Mouse (Mus musculus) cerebellum, adult (tissue): ENCODE measurements around the gene Trio.
"Not testable (repeated sequence)": the region's sequence is repeated elsewhere in the genome, so short reads cannot be mapped to it uniquely, and the experiment has no call there.

ENCODE experiments used
- ATAC-seq: cut with Nextera tagmentation; 2 replicates; pipeline ENCODE4 v1.9.2; 2017; ENCODE audit warnings: mild to moderate bottlenecking, moderate library complexity, mixed read lengths; ENCODE audit not compliant: insufficient number of reproducible peaks, low FRiP score, low TSS enrichment

Gene Trio

DNA sequence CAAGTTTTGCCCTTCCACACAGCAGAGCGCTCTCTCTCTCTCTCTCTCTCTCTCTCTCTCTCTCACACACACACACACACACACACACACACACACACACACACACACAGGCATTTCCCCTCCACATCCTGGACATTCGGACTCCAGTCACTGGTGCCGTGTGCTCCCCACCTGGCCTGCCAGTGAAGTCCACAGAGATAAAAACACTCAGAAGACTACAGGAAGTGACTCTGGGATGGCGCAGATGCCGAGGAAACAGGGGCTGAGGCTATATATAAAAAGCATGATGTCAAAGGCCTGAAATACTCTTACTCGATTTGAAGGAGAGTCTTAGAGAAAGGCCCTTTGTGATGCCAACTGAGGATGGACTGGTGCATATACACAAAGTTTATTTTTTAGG is 166.5 kb downstream of the Trio start:
- no peak for ATAC-seq

GRCm38 (mm10) chr15:27858179-27858819 is 167.3 kb downstream of the Trio start:
- ATAC-seq, result no peak

- 0 out of 2 replicates have a peak, but pooled peaks have one; percentile 13 for ATAC-seq
These were observed 168.4 kb downstream of the Trio start for GRCm38 (mm10) chr15:27857242-27857641.

GRCm38 (mm10) chr15:27856050-27856787 is 169.4 kb downstream of the Trio start:
- no peak for ATAC-seq

GRCm38 (mm10) chr15:27851312-27851711 is 174.3 kb downstream of the Trio start:
- no peak for ATAC-seq

- ATAC-seq, result no peak
These were observed 174.7 kb downstream of the Trio start for GRCm38 (mm10) chr15:27850904-27851303.

- ATAC-seq, result no peak
These were observed 175.7 kb downstream of the Trio start for GRCm38 (mm10) chr15:27849910-27850309.

GRCm38 (mm10) chr15:27841696-27842095 is 184.0 kb downstream of the Trio start:
- no peak for ATAC-seq

DNA sequence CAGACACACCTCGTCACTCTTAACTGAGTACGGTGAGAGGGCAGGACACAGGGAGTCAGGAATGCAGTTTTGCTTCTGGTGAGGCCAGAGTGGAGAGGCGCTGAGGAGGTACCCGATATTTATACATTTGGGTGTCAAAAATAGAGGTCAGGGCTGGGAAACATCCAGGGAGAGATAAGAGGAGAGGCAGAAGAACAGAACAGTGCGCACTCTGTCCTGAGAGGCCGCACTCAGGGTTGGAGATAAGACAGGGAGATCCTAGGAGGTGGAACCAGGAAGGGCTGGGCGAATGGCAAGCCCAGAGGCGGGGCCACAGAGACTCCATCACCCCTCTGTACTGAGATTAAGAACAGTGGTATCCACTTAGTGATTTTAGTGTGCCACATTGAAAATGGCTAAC is 185.1 kb downstream of the Trio start:
- ATAC-seq, result 0 out of 2 replicates have a peak, but pooled peaks have one; percentile 24

DNA sequence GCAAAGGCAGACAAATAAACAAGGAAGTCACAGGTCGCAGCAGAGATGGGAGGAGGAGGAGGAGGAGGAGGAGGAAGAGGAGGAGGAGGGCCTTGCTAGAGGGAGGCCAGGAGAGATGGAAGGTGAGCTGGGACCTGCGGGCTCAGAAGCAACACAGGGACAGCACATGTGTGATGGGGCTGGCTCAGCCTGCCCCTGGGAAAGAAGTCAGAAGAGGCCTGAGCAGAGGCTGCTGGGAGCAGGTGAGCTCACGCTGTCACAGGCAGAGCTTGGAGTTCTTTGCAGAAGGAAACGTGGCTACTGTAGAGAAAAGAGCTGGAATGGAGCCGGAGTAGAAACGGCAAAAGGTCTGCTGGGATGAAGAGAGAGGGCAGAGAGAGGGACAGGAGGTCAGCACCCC is 185.5 kb downstream of the Trio start:
- no peak for ATAC-seq

- no peak for ATAC-seq
These were observed 194.0 kb downstream of the Trio start for GRCm38 (mm10) chr15:27831646-27832045.

GRCm38 (mm10) chr15:27827871-27828270 is 197.8 kb downstream of the Trio start:
- not testable (repeated sequence) for ATAC-seq

GRCm38 (mm10) chr15:27826886-27827285 is 198.8 kb downstream of the Trio start:
- no peak for ATAC-seq

GRCm38 (mm10) chr15:27826048-27826637 is 199.5 kb downstream of the Trio start:
- no peak for ATAC-seq

DNA sequence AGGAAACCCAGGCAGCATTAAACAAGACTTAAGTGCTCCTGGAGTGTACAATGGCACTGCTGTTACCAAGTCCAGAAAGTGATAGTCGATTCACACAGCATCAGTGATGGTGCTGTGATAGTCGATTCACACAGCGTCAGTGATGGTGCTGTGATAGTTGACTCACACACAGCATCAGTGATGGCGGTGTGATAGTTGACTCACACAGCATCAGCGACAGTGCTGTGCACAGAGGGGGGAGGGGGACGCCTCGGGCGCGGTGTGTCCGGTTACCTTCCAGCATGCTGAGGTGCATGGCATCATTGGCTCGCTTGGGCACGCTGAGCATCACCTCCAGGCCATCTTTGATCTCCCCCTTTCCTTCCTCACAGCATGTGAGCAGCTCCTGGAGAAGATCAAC is 200.3 kb downstream of the Trio start:
- ATAC-seq, result no peak

DNA sequence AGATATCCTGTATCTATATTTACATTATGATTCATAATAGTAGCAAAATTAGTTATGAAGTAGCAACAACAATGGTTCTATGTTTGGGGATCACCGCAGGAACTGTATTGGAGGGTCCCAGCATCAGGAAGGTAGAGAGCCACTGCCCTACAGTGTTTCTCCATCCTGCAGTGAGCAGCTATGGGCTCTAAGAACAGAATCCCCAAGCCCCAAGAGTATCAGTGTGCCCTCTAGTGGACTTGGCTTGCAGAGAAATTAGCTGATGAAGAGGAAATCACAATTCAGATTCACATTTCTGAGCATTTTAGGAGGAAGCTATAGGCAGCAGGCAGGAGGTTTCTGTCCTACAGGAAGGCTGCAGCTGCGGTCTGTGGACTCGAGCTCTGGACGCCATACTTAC is 202.1 kb downstream of the Trio start:
- ATAC-seq, result no peak

DNA sequence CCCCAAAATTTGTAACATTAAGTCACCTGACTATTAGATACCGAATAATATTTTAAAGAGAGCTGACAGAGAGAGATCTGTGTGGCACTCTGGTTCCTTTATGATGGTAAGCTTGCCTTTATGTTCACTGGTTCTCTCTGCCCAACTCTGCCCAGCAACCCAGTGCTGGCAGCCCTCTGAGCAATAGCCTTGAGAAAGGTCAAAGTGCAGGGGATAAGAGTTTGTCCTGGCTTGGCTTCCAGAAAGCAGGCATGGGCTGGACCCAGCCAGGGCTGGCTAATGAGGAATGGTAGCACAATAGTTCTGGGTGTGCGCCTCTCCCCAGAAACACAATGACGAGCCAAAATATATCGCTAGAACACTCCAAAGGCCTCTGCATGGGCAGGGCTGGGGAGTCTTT is 203.2 kb downstream of the Trio start:
- no peak for ATAC-seq

DNA sequence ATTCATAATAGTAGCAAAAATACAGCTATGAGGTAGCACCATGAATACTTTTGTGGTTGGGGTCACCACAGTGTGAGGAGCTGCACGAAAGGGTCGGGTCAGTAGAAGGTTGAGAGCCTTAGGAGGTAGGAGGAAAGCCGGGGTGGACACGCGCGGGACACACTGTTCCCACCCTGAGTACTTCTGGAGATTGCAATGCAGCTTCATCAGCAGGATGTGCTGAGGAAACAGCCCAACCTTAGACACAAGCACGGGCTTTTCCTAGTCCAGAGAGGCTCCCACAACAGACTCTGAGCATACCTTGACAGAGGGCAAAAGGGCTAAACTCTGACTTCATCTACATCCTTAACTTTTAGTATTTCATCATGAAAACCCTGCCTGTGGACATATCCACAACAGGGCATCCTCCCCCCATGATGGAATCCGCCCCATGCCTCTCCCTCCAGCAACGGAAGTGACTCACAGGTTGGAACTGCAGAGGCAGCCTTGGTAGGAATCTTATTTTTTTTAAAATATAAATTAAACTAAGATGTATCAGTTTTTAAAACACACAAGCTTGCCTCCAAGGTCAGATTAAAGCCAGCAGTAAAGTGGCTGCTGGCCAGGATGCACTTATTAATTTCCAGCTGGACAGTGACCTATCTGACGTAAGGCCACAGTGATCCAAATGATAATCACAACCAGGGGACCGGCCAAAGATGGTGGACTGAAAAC is 203.8 kb downstream of the Trio start:
- ATAC-seq, result no peak

DNA sequence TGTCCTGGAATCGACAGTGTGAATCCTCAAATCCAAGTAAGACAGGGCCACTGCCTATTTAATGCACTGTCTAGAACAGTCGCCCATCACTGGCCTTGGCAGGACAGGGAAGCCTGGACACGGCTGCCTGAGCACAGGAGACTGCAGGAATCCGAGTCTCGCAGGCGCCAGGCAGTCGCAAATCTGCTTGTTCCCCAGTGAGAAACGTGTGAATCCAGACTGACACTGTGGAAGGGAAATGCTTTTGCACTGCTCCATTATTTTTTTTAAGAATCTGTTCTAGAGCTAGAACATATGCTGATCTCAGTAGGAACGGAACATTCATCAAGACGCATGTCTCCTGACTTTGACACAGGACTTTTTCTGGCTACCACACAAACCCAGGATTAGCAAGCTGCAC is 208.6 kb downstream of the Trio start:
- ATAC-seq, result peak; percentile 78

DNA sequence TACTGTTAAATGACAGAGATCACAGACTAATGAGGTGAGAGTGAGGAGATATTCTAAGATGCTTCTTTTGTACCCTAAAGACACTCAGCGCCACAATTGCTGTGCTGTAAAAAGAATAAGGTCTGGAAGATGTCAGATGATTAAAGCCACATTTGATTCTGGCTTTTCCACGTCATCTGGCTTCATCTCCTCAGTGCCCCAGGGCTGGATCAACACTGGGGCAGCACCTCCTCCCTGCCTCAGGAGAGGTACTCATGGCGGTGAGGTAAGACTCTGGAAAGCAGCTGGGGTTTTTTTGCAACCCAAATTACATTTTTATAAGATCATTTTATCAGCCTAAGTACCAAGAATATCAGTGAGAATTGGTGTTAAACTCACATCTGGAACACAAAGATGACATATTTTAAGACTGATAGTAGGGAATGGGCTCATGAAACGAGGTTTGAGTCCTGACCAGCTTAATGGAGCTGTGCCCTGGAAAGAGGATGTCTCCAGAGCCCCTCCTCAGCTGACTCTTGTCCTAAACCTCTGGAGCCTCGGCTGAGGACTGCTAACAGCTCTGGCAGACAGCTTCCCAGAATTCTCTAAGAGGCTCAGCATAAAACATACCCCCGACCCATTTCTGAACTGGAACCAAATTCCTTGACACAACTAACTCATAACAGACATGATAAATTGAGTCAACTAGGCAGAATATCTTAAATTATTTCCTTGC is 210.8 kb downstream of the Trio start:
- ATAC-seq, result no peak
